Mouse (Mus musculus): ENCODE results near the gene Nosip.

DNA sequence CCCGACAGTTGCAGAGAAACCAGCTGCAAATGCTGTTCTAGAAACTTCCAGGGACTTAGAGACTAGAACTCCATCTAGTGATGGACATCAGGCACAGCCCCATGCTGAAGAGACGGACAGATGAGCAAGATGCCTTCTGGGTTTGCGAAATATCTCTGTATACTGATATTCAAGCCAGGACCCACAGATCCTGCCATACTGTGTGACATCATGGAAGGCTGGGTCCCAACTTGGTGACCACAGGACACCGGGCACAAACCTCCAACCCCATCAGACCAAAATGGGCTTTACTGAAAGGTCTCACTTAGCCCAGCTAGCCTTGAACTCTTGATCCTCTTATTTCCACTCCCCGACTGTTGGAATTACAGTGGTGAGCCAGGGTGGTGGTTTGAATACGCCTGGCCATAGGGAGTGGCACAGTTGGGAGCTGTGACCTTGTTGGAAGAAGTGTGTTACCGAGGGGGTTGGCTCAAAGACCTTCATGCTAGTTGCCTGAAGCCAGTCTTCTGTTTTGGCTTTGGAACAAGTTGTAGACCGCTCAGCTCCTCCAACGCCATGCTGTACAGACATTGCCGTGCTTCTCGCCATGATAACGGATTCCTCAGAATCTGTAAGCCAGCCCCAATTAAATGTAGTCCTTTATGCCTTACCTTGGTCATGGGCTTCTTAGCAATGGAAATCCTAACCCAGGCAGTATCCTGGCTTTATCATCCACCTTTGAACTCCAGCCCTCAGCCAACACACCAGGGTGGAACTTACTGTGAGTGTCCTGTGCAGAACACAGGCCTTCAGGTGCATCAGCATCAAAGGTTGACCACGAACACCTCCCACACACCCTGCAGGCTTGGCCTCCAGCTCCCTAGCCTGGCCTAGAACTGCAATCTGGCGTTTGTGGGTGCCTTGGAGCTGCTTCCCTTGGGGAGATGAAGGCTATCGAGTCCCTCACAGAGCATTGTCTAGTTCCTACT is 37.7 kb upstream of the Nosip start:
- no peak for TF ChIP-seq POLR2A (IDR thresholded peaks at IDR 0.05; ENCODE audit: control insufficient read depth, low read depth, low read length)
- TF ChIP-seq CTCF (IDR thresholded peaks at IDR 0.05; ENCODE audit: control insufficient read depth, insufficient read depth, insufficient replicate concordance, low read depth, low read length), result no peak
